Mouse (Mus musculus): ENCODE measurements around the gene Colgalt2. TPM values are rescaled to one million over a fixed set of nuclear protein-coding genes. Genes with fewer than 3 reads are reported as not detected.

Colgalt2 gene
- total RNA-seq, 2 experiments from 2014 or later, result 6.5 to 6.6 TPM

GRCm38 (mm10) chr1:152456266-152456665, 56.6 kb downstream of the Colgalt2 start:
- no peak for DNase-seq (ENCODE audit: extremely low spot score in 1 of 2, low spot score in 2 of 2)
- intact Hi-C loops (cut with DNase I), result no loop called here
- TF ChIP-seq CTCF (IDR thresholded peaks at IDR 0.05), result no peak
- H3K4me3 ChIP-seq, result no peak overlapping the region
- H3K27ac ChIP-seq, result no peak overlapping the region

- H3K27ac ChIP-seq, result no peak overlapping the region
- no peak overlapping the region for H3K4me3 ChIP-seq
- DNase-seq (ENCODE audit: extremely low spot score in 1 of 2, low spot score in 2 of 2), result no peak
- intact Hi-C loops (cut with DNase I), result no loop called here
- no peak for TF ChIP-seq CTCF (IDR thresholded peaks at IDR 0.05)
Observed at GRCm38 (mm10) chr1:152457596-152457995, 58.0 kb downstream of the Colgalt2 start.

DNA sequence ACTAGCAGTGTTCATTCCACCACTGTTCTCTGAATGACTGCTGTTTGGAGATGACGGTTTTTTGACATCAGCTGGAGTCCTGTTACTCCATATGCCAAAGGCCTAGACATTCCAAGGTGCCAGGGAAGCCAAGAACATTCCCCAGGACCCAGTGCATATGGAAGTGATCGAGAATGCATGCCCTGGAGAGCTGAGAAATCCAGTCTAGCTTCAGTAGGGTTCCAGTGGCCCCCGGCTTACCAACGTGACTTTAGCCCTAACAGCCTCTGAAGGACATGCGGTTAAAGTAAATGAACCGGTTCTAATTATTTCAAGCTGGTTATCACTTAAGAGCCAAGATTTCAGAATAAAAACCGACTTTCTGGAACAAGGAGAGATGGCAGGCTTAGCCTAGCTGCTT, 59.4 kb downstream of the Colgalt2 start:
- no peak for TF ChIP-seq CTCF (IDR thresholded peaks at IDR 0.05)
- Histone ChIP-seq H3K4me3 (no peak overlapping the region), H3K27ac (no peak overlapping the region)
- intact Hi-C loops (cut with DNase I), result no loop called here
- DNase-seq (ENCODE audit: extremely low spot score in 1 of 2, low spot score in 2 of 2), result no peak

- H3K27ac ChIP-seq, result no peak overlapping the region
- no peak overlapping the region for H3K4me3 ChIP-seq
- intact Hi-C loops (cut with DNase I), result no loop called here
- no peak for TF ChIP-seq CTCF (IDR thresholded peaks at IDR 0.05)
- DNase-seq (ENCODE audit: extremely low spot score in 1 of 2, low spot score in 2 of 2), result no peak
Observed at GRCm38 (mm10) chr1:152460931-152461330, 61.3 kb downstream of the Colgalt2 start.

DNA sequence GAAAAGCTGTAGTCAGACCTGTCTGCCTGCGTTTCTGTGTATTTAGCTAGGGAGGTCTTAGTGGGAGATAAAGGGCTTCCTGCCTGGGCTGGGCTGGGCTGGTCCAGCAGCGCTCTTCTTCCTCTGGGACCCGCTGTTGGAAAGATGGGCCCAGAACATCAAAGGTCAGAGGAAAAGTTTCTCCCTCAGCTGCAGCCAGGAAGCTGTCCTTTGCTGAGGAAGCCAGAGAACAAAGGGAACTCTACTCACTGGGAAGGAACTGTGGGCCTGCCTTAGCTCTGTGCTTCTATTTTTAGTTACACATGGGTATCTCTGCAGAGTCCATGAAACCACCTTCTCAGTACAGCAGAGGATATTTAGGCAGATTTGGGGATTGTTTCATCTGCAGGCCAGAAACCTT, 62.2 kb downstream of the Colgalt2 start:
- Histone ChIP-seq H3K4me3 (no peak overlapping the region), H3K27ac (peak overlapping the region; percentile 40; the same call in 1 of the 2 replicates)
- intact Hi-C loops (cut with DNase I), result no loop called here
- DNase-seq (ENCODE audit: extremely low spot score in 1 of 2, low spot score in 2 of 2), result no peak
- no peak for TF ChIP-seq CTCF (IDR thresholded peaks at IDR 0.05)

DNA sequence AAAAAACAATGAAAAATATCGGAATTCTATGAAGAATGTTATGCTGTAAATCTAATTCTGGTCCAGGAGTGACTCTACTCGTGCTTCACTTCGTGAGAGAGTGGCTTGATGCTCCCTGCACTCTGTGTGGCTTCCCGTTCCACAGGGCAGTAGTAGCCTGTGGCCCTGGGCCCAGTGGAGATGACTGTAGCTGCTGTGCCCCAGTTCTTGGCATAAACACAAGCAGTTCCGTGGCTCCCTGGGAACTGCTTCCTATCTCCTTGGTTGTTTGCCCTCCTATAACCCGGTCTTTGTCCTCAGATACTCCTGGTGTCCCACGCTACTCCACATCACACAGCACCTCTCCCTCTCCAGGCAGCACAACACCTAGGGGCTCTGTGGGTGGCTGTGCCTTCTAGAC, 62.7 kb downstream of the Colgalt2 start:
- intact Hi-C loops (cut with DNase I), result no loop called here
- Histone ChIP-seq H3K27ac (peak overlapping the region; percentile 40; the same call in 1 of the 2 replicates), H3K4me3 (no peak overlapping the region)
- no peak for DNase-seq (ENCODE audit: extremely low spot score in 1 of 2, low spot score in 2 of 2)
- no peak for TF ChIP-seq CTCF (IDR thresholded peaks at IDR 0.05)

GRCm38 (mm10) chr1:152466280-152466679, 66.7 kb downstream of the Colgalt2 start:
- Histone ChIP-seq H3K4me3 (no peak overlapping the region), H3K27ac (no peak overlapping the region)
- TF ChIP-seq CTCF (IDR thresholded peaks at IDR 0.05), result no peak
- DNase-seq (ENCODE audit: extremely low spot score in 1 of 2, low spot score in 2 of 2), result no peak
- intact Hi-C loops (cut with DNase I), result no loop called here

DNA sequence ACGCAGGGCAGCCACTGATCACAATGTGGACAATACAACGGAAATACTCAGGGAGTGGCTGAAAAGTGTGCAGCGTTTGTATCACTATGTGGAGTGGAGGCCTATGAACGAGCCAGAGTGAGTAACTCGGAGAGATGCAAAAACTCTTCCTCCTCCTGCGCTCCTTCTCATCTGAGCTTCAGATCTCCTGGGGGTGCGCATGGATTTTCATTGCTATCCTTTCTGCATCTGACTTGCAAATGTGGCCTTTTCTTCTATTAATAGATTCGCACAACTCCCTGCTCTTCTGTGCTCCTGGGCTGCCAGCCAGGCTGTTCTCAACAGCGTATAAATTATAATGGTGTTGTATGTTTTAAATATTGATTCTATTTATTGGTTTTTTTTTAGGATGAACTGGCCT, 68.8 kb downstream of the Colgalt2 start:
- no peak for TF ChIP-seq CTCF (IDR thresholded peaks at IDR 0.05)
- H3K27ac ChIP-seq, result no peak overlapping the region
- DNase-seq (ENCODE audit: extremely low spot score in 1 of 2, low spot score in 2 of 2), result peak; percentile 15 to 17
- no peak overlapping the region for H3K4me3 ChIP-seq
- intact Hi-C loops (cut with DNase I), result no loop called here

- Histone ChIP-seq H3K27ac (no peak overlapping the region), H3K4me3 (no peak overlapping the region)
- TF ChIP-seq CTCF (IDR thresholded peaks at IDR 0.05), result no peak
- no peak for DNase-seq (ENCODE audit: extremely low spot score in 1 of 2, low spot score in 2 of 2)
- intact Hi-C loops (cut with DNase I), result no loop called here
Observed at GRCm38 (mm10) chr1:152476126-152476525, 76.5 kb downstream of the Colgalt2 start.

DNA sequence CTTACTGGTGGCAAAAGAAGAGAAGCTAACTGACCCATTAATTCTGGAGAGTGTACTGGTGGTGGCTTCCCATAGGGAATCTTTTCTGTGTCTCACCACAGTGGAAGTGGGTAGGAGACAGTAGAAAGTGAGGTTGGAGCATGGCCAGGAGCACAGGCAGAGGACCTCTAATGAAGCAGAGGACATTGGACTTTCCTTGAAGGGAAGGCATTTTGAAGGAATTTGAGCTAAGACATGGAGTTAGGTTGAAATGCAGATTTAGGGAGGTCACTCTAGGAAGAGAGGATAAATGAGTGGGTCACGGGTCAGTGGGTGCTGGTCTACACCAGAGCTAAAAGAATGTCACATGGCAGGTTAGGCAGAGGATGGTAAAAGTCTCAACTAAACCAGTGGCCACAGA, 91.2 kb downstream of the Colgalt2 start:
- H3K27ac ChIP-seq, result no peak overlapping the region
- intact Hi-C loops (cut with DNase I), result no loop called here
- no peak overlapping the region for H3K4me3 ChIP-seq
- no peak for TF ChIP-seq CTCF (IDR thresholded peaks at IDR 0.05)
- DNase-seq (ENCODE audit: extremely low spot score in 1 of 2, low spot score in 2 of 2), result no peak

DNA sequence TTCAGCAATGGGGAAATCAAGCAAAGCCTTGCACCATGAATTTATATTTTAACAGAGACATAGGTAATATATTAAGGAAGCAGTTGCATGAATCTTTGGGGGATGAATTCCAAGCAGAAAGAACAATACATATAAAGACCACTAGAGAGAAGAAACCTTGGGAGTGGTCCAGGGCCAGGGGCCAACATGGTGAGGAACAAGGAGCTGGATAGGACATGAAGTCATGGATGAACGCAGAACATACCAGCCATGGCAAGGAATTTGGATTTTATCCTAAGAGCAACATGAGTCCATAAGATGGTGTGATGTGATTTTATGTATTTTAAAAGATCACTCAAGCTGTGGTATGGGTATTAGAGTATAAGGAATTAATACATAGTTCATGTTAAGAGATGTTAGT, 92.6 kb downstream of the Colgalt2 start:
- no peak overlapping the region for H3K27ac ChIP-seq
- no peak overlapping the region for H3K4me3 ChIP-seq
- no peak for DNase-seq (ENCODE audit: extremely low spot score in 1 of 2, low spot score in 2 of 2)
- intact Hi-C loops (cut with DNase I), result no loop called here
- no peak for TF ChIP-seq CTCF (IDR thresholded peaks at IDR 0.05)

GRCm38 (mm10) chr1:152496831-152497230, 97.2 kb downstream of the Colgalt2 start:
- intact Hi-C loops (cut with DNase I), result no loop called here
- H3K27ac ChIP-seq, result no peak overlapping the region
- TF ChIP-seq CTCF (IDR thresholded peaks at IDR 0.05), result no peak
- no peak for DNase-seq (ENCODE audit: extremely low spot score in 1 of 2, low spot score in 2 of 2)
- no peak overlapping the region for H3K4me3 ChIP-seq

DNA sequence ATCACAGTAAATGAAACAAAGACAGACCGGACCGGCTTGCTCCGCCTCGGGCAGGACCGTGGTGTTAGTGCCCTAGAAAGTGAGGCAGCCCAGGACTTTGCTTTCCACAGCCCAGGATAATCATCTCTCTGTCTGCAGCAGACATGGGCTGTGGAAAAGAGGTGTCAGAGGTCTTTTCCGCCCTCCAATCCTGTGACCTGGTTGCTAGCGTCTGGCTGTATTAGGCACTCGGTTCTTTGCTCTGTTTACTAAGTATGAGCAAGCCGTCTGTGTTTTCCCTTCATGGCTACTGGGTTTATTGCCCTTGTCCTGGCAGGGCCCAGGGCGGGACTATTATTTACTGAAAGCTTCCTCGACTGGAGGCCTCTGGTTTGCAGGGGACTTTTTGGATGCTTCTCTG, 98.0 kb downstream of the Colgalt2 start:
- intact Hi-C loops (cut with DNase I), result no loop called here
- no peak for TF ChIP-seq CTCF (IDR thresholded peaks at IDR 0.05)
- no peak overlapping the region for H3K4me3 ChIP-seq
- no peak overlapping the region; the same call in 1 of the 2 replicates for H3K27ac ChIP-seq
- DNase-seq (ENCODE audit: extremely low spot score in 1 of 2, low spot score in 2 of 2), result no peak

- intact Hi-C loops (cut with DNase I), result no loop called here
- no peak for DNase-seq (ENCODE audit: extremely low spot score in 1 of 2, low spot score in 2 of 2)
- Histone ChIP-seq H3K27ac (no peak overlapping the region), H3K4me3 (no peak overlapping the region)
- TF ChIP-seq CTCF (IDR thresholded peaks at IDR 0.05), result no peak
Observed at GRCm38 (mm10) chr1:152499802-152500201, 100.2 kb downstream of the Colgalt2 start.
